Mouse (Mus musculus) megakaryocyte progenitor cell, adult 5-6 weeks (primary cell): Measurements from ENCODE around the gene Bach1. TPM values are rescaled to one million over a fixed set of nuclear protein-coding genes. Genes with fewer than 3 reads are reported as not detected.
"Not testable (repeated sequence)": the region's sequence is repeated elsewhere in the genome, so short reads cannot be mapped to it uniquely, and the experiment has no call there.

Source experiments
- ATAC-seq: replicated peaks from 2 replicates; pipeline ENCODE4 v1.8.0; 2016; ENCODE audit warnings: mild to moderate bottlenecking, moderate TSS enrichment, inconsistent platforms; ENCODE audit not compliant: poor library complexity
- total RNA-seq, 2 experiments: library from RNA; stranded (forward) in 1 of 2; stranded (reverse) in 1 of 2; fragments of 157-497, 149-512 nt in 1 of 2; fragments of 200-1000 nt in 1 of 2; gene quantifications; 2 replicates each; pipeline versions ENCODE4 v1.2.3 to v1.2.4; 2015 to 2017

Gene Bach1
- total RNA-seq, 2 experiments from 2014 or later: 15.9 to 27.2 TPM

GRCm38 (mm10) chr16:87678667-87679066 is 20.1 kb upstream of the Bach1 start:
- ATAC-seq: no peak

DNA sequence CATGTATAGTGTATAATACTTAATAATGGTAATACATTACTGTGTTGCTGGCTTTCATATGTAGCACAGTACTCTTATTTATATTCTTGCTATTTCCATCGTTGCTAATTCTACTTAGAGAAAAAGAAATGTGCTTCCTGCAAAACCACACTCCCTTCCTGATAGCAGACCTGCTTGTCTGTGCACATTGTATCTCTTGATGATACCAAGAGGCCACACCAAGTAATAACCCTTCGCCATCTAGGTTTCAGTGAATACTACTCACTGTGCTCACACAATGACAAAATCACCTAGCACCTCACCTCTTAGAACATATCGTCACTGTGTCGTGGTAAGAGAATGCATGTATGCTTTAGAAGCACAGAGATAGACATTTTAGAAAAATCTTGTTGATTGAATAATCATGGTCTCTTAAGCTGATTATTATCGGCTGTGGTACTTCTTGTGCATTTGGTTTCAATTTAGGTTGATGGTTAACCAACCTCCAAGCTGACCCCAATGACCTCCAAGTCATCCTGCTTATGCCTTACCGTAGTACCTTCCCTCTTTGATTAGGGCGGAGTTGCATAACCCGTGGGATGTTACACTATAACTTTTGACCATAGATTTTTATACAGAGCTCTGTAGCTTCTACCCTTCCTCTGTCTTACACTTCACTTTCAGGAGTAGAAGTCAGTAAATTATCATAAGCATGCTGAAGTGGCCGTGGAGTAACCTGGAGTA is 17.7 kb upstream of the Bach1 start:
- ATAC-seq: peak; percentile 51

DNA sequence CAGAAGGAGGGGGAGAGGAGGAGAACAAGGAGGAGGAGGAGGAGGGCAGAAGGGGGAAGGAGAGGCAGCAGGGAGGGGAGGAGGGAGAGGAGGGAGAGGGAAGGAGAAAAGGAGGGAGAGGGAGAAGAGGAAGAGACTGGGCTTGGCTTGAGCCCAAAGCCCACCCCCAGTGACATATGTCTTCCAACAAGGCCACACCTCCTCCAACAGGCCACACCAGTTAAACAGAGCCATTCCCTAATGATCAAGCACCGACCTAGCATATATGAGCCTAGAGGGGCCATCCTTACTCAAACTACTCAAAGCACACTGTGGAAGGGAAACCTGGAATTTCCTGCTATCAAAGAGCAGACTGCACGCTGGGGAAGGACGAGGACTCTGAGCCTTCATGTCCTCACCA is 16.9 kb upstream of the Bach1 start:
- ATAC-seq: peak; percentile 71

DNA sequence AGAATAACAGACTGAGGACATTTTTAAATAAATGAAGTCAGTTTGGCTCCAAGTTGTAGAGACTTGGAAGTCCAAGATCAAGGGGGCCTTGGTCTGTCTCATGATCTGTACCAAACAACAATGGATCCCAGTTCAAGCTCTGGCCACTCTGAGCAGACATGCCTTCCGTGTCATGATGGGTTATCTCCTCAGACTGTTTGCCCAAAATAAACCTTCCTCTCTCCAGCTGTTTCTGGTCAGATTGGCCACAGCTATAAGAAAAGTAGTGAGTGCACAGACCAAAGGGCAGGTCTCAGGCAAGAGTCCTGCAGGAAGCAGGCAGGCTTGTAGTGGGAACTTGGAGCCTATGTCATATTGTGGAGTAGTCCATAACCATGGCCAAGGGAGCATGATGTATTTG is 12.3 kb upstream of the Bach1 start:
- no peak for ATAC-seq

- no peak for ATAC-seq
These were observed 11.4 kb upstream of the Bach1 start for GRCm38 (mm10) chr16:87687346-87687745.

DNA sequence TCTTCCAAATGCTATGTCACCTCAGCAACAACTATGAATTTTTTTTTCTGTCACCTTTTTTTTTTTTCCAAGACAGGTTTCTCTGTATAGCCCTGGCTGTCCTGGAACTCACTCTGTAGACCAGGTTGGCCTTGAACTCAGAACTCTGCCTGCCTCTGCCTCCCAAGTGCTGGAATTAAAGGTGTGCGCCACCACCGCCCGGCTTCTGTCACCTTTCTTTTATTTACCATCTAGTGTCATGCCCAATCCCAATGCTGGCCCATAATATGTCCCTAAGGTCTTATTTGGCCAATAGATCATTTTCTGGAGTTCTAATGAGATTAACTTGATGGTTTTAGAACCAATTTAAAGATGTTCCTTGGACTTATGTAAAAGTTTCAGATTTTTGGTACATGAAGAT is 10.4 kb upstream of the Bach1 start:
- not testable (repeated sequence) for ATAC-seq

GRCm38 (mm10) chr16:87688823-87689222 is 9.9 kb upstream of the Bach1 start:
- peak; percentile 78 for ATAC-seq

DNA sequence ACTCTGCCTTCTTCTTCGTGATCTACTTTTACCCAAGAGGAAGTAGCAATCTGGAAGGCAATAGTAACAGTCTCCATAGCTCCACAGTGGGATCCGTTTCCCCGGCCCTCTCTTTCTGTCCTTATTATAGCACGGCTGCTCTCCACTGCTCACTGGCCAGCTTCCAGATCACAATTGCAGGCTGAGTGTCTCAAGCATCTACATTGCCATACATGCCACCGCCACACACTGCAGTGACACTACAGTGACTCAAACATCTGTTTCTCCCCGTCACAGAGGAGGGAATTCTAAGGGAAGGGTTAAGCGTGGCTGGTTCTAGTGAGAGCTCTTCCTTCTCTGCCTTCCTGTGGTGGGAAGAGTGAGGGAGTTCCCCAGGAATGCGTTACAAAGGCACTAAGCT is 9.5 kb upstream of the Bach1 start:
- ATAC-seq: peak; percentile 82

DNA sequence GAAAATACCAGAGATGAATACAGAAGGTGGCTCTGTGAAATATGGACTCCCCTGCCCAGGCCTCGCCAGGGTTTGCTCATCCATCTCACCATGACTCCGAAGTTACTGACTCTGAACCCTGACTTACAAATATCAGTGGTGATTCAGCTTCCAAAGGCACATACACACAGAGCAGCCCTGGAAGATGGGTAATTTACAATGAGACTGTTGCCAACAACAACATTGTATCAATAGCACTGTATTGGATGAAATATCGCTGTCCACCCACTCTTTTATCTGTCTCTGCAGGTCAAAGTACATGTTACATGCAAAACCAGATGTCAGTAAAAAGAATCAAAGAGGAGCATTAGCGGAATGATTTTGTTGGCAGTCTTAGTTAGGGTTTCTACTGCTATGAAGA is 8.2 kb upstream of the Bach1 start:
- ATAC-seq: no peak

DNA sequence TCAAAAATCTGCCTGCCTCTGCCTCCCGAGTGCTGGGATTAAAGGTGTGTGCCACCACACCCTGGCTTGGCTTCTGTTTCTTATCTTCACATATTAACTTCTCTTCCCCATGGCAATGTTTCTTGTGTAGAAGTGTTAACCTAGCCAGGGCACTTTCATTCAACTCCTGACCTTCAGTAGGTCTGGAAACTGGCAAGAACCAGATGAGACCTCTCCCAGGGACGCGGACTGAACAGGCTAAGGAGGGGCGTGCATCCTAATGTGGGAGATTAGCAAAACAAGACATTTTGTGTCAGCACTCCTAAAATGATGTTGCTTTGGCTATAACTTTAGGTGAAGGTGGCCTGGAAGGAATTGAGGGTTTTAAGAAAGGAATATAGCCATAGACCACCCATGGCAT is 7.6 kb upstream of the Bach1 start:
- ATAC-seq: no peak

DNA sequence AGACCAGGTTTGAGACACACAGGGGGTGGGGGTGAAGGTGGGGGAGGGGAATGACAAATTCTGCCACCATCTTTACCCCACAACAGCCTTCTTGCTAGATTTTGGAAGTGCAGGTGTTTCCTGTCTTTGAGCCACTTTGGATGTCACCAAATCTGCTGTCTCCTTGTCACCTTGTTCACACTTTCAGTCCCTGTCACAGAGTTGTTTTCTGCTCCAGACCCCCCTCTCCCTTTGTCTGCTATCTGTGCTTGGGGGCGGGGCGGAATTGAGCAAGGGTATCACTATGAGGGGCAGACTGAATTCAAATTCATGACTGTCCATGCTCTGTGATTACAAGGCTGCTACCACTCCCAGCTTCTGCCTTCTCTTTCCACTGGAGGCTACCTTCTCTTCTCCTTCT is 6.2 kb upstream of the Bach1 start:
- no peak for ATAC-seq

GRCm38 (mm10) chr16:87697707-87698365 is 909 bp upstream of the Bach1 start:
- peak; percentile 34 for ATAC-seq

DNA sequence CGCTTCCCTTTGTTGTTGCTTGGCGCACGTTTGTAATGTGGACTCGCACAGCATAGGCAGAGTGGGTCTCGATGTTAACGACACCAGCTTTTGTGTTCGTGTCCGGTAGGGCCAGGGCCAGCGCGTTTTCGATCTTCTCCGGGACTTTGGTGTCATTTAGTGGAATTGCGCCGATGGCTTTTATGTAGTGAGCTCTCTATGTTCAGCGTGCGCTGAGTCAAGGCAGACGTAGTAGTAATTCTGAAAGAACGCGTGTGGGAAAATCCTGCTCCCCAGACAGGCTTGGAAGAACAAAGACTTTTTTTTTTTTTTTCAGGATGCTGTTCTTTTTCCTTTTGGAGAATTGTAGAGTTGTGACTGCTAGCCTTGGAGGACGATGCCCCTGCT is 554 bp downstream of the Bach1 start:
- 0 out of 2 replicates have a peak, but pooled peaks have one; percentile 0 for ATAC-seq

DNA sequence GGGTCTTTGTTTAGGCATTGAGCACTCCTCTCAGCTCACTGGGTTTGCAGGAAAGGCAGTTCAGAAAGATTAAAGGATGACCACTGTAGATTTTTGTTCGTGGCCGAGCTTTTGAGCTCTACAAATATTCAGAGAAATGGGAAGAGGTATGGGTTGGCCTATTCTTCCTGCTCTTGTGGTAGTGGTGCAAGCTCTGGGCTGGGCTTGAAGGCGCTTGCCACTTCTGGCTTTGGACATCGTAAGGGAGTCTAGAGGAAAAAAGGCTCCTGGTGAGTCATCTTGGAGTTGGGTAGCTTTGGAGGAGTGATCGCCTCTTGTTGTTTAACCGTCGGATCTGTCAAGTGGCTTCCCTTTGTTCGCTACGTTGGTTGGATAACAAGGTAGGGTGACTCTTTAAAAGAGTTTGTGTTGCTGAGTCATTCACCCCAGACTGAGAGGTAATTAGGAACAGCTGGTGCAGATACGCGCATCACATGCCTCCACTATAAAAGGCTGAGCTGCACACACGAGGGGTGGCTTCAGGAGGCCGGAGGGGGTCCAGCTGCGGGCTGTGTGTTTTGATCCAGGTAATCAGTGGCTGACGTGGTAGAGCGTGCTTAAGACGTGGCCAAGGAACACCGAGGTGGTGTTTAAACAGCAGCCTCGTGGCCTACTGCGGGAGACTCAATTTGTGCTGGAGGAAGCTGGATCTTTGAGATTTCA is 1.1 kb downstream of the Bach1 start:
- peak; percentile 47 for ATAC-seq

GRCm38 (mm10) chr16:87700395-87700765 is 1.6 kb downstream of the Bach1 start:
- no peak for ATAC-seq

- no peak for ATAC-seq
These were observed 3.1 kb downstream of the Bach1 start for GRCm38 (mm10) chr16:87701891-87702290.

DNA sequence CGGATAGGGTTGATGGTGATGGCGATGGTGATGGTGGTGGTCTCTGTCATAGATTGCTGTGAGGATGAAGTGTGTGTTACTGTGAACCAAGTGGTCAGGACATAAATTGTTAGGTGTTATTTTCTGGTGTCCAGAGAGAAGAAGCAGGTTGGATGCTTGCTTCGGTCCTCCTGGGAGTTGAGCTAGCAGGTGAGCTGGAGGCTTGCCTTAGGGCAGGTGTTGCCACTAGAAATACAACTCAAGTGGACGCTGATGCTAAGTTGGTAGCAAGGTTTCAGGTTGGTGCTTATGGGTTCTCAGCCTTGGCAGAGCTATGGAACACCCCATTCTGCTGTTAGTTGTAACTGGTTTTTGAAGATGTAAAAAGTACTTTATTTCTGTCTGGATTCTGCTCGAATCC is 4.1 kb downstream of the Bach1 start:
- ATAC-seq: no peak

DNA sequence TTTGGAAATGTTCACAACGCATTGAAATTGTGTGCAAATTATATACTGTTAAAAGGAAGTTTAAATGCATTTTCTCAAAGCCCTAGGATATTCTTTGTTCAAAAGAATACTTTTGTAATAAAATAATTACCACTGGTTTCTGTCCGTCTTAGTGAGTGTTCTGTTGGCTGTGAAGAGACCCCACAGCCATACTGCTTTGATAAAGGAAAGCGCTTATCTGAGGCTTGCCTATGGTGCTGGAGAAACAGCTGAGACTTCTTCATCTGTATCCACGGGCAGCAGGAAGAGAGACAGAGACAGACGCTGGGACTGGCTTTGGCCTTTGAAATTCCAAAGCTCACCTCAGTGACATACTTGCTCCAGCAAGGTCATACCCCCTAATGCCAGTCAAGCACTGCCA is 5.5 kb downstream of the Bach1 start:
- ATAC-seq: no peak

DNA sequence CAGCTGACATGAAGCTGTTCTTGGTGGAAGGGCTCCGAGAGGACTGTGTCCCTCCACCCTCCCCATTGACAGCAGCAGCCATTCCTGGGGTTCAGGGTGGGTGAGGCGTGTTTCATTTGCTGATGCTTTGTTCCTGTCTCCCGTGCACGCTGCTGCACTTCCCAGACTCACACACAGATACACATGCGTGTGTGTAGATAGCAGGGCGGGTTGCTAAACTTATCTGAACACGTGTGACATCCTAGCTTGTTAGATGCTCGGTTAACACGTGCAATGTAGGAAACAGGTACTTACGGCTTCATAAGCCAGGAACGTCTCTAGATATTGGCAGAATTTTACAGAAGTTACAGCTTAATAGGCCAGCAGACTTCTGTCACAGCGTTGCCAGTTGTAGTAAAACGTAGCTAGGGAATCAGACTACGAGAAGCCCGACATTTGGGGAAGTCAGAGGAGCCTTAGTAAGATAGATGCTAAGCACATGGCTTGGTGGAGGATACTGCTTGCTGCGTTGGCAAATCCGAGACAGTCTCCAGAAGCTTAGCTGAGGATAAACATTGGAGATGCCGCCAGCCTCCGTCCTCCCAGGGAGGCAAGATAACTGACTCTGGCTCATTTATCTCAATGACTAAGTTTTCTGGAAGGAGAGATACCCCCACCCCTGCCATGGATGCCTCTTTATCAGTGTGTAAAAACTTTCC is 7.3 kb downstream of the Bach1 start:
- ATAC-seq: peak; percentile 63

DNA sequence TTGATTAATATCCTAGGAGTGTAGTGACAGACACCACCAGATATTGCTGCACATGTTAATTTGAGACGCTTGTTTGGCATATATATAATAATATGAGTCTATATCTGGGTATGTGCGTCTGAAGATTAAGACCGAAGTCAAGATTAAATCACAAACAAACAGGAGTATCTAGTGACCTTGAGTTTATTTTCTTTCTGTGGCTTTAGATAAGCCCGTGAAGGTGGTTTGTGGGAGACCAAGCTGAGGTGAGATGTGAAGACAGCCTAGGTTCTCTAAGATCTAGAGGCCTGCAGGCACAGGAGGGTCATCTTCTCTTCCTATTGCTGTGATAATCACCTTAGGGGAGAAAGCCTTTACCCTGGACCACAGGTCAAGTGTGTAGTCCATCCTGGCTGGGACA is 8.6 kb downstream of the Bach1 start:
- ATAC-seq: no peak

DNA sequence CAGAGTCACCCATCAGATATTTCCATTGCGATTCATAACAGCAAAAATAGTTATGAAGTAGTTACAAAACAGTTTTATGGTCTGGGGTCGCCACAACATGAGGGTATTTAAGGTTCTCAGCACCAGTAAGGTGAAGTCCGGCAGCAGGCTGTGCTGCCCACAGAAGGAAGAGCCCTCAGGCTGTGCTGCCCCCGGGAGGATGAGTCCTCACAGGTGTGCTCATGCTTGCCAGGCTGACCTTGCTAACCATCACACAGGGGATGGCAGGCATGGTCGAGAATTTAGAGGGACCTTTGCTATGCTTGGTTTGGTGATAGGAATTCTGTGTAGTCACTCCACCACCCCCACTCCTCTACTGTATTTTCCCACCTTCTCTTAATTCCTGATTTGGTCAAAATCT is 9.8 kb downstream of the Bach1 start:
- ATAC-seq: no peak

DNA sequence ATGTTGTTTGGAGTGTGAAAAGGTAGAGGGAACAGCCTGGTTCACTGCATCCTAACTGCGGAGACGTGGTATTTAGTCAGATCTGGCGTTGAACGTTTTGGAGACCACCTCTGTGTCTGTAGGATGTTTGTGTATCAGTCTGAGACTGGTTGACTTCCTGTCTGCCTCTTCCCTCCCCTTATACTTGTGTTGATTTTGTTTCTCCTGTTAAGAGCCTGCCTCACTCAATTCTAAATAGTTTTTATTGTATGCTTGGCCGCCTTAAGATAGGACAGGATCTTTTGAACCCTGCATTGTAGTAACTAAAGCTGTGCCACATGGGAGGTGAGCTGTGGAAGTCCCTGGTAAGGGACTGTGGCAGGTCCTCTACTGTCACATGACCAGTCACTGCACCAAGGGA is 10.4 kb downstream of the Bach1 start:
- no peak for ATAC-seq
